Mouse (Mus musculus) cerebellum, adult 2 months (tissue): ENCODE results near the gene Gm49661.

Source experiments
- CTCF ChIP-seq: fragments of 200-500 bp; IDR thresholded peaks from 2 replicates; pipeline ENCODE4 v1.5.1; 2011; ENCODE audit warnings: low read depth, mild to moderate bottlenecking, control low read depth, low read length, moderate library complexity, borderline replicate concordance; ENCODE audit not compliant: insufficient read depth
- POLR2A ChIP-seq: fragments of 200-500 bp; IDR thresholded peaks from 2 replicates; pipeline ENCODE4 v1.6.1; 2011; ENCODE audit warnings: low read length, control low read depth, borderline replicate concordance; ENCODE audit not compliant: insufficient read depth

- TF ChIP-seq POLR2A, result peak; percentile 60; the same call in 1 of the 2 replicates
- TF ChIP-seq CTCF, result peak; percentile 93
Measured at GRCm38 (mm10) chr8:84990349-84990748, 21.1 kb upstream of the Gm49661 start, which contains the start of gene Hook2.
